Mouse (Mus musculus) MN1 (cell line): ENCODE results near the gene Bcl11a.

Source experiments
- DNase-seq: peaks from one replicate; pipeline ENCODE4 v3.0.0-alpha.2; 2016; ENCODE audit warnings: low spot score

The Bcl11a gene

DNA sequence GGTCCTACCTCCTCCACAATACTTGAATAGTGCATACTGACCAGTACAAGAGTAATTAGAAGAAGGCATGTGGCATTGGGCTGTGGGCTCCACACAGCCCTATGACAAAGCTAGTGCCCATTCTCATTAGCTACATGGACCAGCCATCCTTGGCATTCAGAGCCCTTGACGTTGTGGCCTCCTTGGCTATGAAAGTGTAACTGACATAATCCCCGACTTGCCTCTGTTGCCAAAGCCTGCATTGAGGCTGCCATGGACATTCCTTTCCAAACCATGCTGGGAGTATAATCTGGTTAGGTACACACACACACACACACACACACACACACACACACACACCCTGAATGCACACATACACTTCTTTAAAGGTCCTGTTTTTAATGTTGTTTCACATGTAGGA is 81.8 kb downstream of the Bcl11a start:
- DNase-seq, result no peak

DNA sequence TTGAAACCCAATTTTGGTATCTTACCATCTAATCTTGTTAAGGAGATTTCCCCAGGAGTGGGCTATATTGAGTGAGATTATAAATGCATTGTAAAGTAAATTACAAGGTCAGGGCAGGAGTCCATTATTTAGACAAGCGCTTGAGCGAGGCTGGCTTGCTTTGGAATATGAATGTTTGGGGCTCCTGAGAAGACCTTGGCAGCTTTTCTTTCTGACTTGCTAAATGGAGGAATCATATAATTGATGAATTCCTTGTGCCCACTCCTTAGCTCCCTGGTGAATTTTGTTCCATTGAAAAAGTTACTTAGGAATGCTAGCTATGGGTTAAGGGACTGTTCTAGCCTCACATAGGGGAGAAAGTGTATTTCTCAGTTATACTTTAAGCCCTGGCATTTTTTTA is 83.6 kb downstream of the Bcl11a start:
- no peak for DNase-seq

DNA sequence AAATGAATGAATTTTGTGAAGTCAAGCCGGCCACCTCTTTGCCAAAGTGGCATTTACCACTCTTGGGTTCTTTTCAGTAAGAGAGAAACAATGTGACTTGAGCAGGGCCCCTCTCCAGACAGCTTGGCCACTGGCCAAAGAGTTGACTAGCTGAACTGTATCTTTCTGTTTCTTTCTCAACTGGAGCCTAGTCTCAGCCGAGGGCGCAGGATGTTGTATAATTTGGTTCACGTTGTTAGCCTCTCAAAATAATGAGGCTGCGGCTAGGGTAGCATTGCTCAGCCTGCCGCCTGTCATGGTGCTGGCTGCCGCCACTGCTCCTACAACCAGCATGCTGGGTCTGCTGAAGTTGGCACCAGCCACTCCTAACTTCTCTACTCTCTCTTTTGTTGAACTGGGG is 84.2 kb downstream of the Bcl11a start:
- no peak for DNase-seq

DNA sequence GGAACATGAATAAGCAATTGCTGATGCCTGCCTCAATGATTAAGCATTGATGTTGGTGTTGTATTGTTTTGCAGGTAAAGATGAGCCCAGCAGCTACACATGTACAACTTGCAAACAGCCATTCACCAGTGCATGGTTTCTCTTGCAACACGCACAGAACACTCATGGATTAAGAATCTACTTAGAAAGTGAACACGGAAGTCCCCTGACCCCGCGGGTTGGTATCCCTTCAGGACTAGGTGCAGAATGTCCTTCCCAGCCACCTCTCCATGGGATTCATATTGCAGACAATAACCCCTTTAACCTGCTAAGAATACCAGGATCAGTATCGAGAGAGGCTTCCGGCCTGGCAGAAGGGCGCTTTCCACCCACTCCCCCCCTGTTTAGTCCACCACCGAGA is 85.2 kb downstream of the Bcl11a start:
- DNase-seq, result no peak

DNA sequence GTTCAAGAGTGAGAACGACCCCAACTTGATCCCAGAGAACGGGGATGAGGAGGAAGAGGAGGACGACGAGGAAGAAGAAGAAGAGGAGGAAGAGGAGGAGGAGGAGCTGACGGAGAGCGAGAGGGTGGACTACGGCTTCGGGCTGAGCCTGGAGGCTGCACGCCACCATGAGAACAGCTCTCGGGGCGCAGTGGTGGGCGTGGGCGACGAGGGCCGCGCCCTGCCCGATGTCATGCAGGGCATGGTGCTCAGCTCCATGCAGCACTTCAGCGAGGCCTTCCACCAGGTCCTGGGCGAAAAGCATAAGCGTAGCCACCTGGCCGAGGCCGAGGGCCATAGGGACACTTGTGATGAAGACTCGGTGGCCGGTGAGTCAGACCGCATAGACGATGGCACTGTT is 86.2 kb downstream of the Bcl11a start:
- DNase-seq, result no peak

DNA sequence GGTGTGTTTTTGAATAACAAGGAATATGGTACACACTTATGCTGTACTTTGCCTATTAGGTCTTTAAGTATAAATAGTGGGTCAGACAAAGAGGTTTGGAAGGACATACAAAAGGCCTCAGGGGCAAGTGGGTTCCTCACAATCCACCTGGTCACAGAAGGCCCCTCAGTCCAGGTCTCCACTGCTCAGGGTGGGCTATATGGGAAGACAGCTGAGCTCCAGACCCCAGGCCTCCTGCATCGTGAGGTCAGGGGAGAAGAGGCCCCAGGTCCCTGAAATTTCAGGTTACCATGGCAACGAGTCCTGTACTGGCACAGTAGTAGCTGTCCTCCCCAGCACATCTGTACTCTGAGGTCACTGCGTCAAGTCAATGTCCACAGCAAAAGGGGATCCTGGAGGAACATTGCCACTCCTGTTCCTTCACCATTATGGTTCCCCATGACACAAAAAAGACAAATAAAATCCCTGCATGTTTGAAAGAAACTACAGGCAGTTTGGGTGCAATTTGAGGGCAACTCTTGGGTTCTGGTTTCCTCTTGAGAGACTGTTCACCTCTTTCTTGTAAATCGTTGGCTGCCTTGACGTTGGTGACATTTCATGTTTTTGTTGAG is 93.9 kb downstream of the Bcl11a start:
- no peak for DNase-seq

DNA sequence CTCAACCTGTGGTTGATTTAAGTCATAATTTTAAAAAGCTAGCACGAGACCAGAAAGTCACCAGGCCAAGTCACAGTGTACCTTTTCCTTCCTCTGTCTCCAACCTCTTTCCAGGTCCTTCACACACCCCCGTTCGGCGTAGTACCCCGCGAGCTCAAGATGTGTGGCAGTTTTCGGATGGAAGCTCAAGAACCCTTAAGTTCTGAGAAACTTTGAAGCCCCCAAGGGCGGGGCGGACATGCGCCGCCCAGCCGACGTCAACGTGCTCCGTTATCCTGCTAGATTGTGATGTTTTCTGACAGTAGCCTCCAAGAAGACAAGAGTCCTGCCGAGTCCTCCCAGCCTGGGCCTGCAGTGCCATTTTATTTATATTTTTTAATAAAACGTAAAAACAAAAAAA is 94.7 kb downstream of the Bcl11a start:
- no peak for DNase-seq

DNA sequence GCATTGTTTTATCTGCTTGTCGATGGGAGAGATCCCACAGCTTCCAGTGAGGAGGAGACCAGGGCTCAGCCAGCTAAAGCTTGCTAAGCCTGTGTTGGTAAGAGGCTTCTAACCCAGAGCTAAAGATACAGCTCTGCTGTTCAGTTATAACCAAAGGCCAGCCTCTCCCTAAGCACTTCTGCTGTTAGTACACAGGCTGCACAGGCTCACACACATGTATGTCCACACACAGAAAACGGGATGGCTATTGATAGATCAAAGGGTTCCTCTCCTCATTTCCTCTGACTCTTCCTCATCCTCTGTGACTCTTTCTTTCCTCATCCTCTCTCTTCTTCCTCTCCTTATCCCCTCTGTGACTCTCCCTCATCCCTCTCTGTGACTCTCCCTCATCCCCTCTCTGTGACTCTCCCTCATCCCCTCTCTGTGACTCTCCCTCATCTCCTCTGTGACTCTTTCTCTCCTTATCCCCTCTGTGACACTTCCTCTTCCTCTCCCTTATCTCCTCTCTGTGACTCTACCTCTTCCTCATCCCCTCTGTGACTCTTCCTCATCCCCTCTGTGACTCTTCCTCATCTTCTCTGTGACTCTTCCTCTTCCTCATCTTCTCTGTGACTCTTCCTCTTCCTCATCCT is 96.4 kb downstream of the Bcl11a start:
- DNase-seq, result no peak

DNA sequence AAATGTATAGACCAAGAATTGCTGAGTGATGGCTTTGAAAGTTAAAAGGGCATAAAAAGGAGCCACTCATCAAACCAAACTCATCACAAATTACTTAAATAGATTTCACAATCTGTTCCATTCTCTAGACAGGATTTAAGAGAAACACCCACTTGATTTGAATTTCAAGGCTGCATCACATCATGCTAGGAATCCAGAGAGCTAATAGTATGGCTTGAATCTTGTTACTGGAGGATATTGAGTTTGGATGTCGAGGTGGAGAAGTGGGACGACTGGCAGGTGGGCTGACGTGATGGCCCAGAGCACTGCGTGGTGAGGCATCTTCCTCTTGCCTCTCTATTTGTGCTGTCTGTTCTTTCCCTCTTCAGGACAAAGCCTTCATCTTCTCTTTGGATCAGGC is 99.6 kb downstream of the Bcl11a start:
- no peak for DNase-seq

DNA sequence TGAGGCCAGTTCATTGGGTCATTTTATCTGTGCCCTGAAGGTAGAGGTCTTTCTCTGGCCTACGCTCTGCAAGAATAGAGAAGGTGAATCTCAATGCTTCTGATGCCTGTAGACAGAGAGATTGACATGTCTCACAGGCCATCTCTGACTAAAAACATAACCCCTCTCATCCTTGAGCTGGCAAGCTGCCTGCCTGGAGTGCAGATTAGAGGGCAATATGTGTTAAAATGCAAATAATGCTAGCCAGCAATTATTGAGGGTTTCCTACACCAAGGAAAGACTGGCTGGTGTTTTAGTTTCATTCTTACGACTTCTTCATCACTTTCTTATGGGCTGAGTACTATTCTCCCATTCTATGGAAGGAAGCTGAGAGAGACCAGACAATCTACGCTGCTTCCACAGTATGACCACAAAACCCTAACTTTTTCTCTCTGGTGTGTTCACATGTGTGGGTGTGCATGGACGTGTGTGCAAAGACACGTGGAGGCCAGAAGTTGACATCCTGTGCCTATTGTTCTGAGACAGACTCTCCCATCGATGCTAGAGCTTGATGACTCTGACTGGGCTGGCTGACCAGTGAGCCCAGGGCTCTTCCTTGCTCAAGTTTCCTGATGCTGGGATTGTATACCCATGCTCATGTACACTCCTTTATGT is 101.1 kb downstream of the Bcl11a start:
- DNase-seq, result no peak

DNA sequence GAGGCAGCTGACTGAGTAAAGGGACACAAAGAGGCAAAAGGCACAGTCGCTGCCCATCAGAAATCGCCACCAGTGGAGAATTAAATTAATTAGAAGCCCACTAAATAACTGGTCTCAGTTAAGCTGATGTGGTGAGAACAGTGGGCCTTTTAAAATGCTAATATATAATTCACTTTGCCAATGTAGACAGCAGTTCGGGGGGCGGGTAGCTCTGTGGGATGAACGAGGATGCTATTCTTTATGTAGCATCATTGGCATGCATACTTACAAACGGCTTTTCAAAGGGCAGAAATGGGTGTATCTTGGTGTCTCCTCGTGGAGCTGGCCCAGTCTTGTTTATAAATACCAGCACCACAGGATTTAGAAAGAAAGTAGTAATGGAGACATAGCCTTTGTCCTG is 102.2 kb downstream of the Bcl11a start:
- DNase-seq, result no peak

DNA sequence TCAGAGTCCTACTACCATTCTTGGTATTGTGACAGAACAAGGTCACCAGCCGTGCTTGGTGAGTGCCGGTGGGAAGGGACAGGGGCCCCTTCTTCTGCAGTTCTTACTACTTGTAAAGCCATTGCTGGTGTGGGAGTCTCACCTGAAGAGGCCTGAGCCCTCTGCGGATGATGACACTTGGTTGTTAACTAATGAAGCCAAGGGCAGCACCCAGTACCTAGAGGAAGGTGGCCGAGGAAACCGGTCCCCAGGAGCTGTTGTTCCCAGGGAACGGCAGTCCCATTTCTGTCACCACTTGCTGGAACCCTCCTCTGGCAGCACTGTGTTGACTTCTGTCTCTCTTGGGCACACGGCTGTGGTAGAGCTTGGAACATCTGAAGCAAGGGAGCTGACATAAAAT is 105.6 kb downstream of the Bcl11a start:
- DNase-seq, result no peak

DNA sequence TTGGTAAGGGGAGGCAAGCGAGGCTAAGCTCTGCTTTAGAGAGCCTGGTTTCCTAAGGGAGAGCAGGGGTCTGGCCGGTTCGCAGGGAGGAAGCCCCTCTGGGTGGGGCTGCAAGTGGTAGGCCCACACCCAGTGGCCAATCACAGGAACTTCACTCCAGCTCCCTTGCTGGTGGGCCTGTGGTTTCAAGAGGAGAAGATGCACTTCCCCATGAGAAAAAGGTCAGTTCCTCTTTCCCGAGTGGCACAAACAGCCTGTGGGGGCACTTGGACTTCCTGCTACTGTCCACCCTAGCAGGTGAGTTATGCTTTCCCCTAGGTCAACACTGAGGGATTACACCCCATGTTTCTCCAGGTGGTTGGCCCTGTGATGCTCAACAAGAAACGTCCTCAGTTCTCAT is 107.1 kb downstream of the Bcl11a start:
- DNase-seq, result no peak

DNA sequence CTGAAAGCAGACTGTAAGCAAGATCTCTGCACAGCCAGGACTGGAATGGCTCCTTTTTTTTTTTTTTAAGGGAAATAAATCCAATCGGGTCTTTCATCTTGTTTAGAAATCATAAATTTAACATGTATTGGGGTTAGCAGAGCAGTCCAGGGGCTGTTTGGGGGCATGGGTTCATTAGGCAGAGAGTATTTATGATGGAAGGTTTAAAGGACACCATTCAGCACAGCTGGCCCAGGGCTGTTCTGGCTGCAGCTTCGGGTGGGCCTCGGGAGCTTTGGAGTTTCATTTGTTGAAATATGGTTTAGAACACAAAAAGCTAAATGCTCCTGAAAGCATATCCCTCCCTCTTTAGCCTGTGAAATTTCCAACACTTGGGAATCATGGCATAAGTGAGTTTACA is 112.6 kb downstream of the Bcl11a start:
- no peak for DNase-seq

DNA sequence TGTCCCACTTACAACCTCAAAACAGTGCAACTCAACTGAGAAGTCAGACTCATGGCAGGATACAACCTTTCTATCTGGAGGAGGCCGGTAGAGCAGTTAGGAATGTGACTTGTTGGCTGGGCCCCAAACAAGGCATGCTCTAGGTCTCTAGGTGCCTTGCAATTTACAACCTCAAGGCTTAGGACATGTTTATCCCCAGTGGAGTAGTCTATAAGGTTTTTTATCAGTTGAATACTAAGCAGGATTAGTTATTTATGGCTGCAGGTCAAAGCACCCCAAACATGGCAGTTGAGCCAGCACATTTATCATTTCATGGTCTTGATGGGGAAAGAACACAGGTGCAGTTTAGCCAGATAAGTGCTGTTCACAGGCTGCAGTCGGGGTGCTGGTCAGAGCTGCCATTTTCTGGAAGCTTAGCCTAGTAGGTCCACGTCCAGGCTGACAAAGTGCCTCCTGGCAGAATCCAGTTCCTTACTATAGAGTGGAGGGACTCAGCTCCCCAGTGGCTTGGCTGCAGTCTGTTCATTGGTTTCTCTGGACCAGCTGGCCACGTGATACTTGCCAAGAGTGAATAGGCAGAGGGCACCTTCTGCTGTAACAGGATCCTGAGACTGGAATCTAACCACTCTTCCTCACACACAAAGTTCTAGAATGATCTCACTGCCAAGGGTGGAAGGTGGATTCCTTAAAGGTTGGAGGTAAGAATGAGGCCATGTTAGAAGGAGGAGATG is 118.8 kb downstream of the Bcl11a start:
- no peak for DNase-seq

DNA sequence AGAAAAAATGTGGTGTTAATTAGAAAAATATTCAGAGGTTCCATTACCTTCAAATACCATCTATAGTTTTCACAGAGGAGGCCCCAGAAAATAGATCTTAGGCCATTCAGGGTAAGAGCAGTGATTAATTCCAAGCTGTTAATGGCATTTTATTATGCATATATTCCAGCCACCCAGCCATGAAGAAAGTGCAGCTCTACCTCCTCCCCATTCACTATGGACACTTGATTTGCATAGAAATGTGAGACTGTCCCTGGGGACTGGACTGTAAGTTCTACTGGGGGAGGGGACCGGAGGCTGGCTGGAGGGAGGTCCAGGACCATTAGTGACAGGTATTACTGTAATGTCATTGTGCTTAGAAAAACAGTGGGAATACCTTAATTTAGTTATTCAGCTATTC is 119.6 kb downstream of the Bcl11a start:
- DNase-seq, result no peak

DNA sequence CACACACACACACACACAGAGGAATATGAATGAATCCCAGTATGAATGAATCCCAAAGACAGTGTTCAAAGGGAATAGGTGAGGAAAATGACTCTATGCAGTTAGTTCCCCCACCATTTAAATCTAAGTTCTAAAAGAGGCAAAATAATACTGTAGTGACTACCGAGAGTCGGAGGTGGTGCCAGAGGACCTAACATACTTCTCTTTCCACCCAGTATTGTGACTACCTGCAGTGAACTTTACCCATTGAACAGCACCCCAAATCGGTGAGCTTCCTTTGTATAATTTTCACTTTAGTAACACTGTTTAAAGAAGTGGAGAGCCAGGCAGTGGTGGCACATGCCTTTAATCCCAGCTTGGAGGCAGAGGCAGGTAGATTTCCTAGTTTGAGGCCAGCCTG is 121.7 kb downstream of the Bcl11a start:
- DNase-seq, result no peak

DNA sequence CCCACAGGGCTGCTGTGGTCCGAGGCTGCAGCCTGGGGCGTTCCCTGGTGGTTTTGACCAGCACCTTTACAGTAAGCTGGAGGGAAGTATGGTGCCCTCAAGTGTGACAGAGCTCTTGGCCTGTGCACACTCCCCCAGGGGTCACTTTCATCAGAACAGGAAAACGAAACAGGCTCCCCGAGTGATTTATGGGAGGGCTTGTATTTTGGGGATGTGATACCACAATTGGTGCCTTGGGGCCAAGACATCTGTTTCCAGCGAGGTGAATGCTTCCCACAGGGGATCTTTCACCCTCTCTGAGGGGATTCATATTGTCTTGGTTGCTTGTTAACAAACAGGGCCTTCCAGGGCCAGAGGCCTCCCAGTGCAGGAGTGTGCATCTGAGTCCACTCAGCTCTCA is 122.5 kb downstream of the Bcl11a start:
- no peak for DNase-seq

DNA sequence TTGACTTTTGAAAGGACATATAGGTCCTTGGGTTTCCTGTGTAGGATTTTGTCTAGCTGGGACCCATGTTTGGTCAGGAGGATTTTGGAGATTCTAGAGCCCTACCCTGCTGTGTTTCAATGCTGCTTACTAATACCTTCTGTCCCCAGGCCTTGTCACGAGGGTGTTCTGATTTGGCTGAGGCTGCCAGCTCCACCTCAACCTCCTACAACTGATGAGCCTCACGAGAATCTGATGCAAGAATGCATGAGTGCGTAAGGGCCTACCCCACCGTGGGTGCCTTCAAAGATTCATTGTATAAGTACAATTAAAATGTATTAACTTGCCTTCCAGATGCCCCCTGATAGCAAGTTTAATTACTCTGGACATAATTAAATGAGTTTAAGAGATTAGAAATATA is 123.4 kb downstream of the Bcl11a start:
- DNase-seq, result no peak

DNA sequence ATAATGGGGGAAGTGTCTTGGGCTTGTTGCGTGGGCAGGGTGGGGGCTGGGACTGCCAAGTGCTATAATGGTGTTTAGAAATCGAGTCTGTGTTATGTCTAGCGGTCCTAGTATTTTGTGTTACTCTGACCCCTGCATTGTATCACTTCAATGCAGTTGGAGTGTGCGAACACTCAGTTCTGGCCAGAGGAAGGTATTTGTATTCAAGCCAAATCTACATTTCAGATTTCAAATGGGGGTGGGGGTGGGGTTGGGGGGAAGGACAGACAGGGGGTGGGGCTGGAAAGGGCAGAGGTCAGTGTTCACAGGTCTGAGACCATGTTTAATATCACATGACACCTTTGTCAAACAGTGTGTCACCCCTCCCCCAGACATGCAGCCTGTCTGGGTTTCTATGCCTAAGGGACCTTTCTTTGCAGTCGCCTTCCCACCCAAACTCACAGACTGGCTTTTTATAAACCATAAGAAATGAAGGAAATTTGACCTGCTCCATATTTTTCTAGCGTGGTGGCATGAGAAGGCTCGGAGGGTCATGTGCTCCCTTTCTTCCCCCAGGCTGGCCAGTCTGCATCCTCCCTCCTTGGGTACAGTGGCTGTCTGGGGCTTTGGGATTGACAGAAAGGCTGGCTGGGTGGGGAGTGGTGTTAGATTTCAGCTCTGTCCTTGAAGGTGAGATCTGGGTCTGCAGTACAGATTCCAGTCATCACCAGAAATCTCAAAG is 124.9 kb downstream of the Bcl11a start:
- no peak for DNase-seq

DNA sequence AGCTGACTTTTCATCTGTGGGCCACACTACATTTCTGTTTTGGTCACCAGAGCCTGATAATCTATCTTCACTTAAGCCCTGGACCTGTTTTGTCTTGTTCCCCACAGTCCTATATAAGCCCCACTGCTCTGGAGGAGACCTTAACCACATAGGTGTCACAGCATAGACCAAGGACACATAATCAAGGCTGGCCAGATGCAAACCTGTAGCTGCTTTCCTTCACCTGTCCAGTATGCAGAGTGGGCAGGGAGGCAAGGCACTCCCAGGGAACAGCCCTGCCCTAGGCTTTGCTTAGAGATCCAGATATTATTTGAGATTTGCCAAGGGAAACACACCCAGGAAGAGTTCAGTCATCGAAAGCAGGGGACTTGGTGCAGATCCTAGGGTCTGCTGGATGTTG is 125.6 kb downstream of the Bcl11a start:
- no peak for DNase-seq

DNA sequence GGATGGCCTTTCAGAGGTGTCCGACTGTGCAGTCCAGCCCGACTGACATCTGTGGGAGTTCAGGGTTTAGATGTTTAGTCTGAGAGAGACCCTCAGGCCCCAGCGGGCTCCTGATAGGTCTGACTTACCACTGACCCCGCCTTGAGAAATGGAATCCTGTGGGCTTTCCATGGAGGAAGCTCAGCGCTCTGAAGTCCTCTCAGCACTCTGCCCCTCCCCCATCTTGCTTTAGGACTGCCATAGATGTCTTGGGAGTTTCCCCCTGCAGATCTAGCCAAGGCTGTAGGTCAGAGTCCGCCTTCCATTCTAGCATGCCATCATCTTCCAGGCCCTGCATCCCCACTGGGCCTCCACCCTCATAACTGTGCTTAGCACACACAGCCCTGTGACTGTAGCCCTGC is 131.1 kb downstream of the Bcl11a start:
- DNase-seq, result no peak
